Mouse (Mus musculus): ENCODE measurements around the gene Myo19.

DNA sequence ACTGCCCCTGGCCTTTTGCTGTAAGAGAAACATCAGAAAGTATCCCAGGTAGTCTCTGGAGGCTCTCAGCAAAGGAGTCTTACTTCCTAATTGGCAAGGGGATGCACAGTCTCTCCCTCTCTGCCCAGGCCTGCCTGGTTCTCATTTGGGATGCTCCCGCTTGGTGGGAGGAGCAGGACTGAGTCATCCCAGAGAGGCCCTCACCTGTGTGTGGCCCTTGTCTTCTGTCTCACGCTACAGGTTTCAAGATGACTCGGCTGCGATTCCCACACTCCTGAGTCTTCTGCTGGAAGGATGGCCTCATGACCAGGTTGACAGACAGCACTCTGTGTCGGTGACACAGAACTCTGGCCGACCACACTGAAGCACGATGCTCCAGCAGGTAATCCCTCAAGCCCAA lies 2.4 kb downstream of the Myo19 start:
- no peak for TF ChIP-seq FLI1 (IDR thresholded peaks at IDR 0.05; ENCODE audit: low read length)
- TF ChIP-seq GATA1 (IDR thresholded peaks at IDR 0.05; ENCODE audit: borderline replicate concordance, low read length), result no peak

Data from megakaryocyte, embryonic 14.5 days (primary cell).